Mouse (Mus musculus) lung, postnatal 0 days (tissue): ENCODE measurements around the gene Atp5g1. TPM values are rescaled to one million over a fixed set of nuclear protein-coding genes. Genes with fewer than 3 reads are reported as not detected.

Experiments
- ATAC-seq: fragments of 200-750 bp; cut with Nextera tagmentation; 2 replicates; pipeline ENCODE4 v1.8.0; 2017; ENCODE audit warnings: moderate library complexity
- DNase-seq: peaks from one replicate; pipeline ENCODE4 v3.0.0-alpha.2; 2016; ENCODE audit warnings: low spot score
- H3K27ac ChIP-seq: fragments of 300-500 bp; sonication (generic); 2 replicates; pipeline ENCODE4 v1.5.1; 2014; ENCODE audit warnings: antibody characterized with exemption, mild to moderate bottlenecking, low read length, mixed read lengths
- H3K27me3 ChIP-seq: fragments of 300-500 bp; sonication (generic); replicated peaks from 2 replicates; pipeline ENCODE4 v1.6.1; 2014; ENCODE audit warnings: low read length, mixed read lengths; ENCODE audit not compliant: insufficient read depth
- H3K36me3 ChIP-seq: fragments of 300-500 bp; sonication (generic); 2 replicates; pipeline ENCODE4 v1.6.1; 2014; ENCODE audit warnings: low read length, mixed read lengths; ENCODE audit not compliant: insufficient read depth
- H3K4me1 ChIP-seq: fragments of 300-500 bp; sonication (generic); 2 replicates; pipeline ENCODE4 v1.6.1; 2014; ENCODE audit warnings: antibody characterized with exemption, low read depth, low read length, mixed read lengths; ENCODE audit not compliant: insufficient read depth
- H3K4me2 ChIP-seq: fragments of 300-500 bp; sonication (generic); replicated peaks from 2 replicates; pipeline ENCODE4 v1.6.1; 2014; ENCODE audit warnings: low read depth, mild to moderate bottlenecking, low read length, moderate library complexity, mixed read lengths
- H3K4me3 ChIP-seq: fragments of 300-500 bp; sonication (generic); 2 replicates; pipeline ENCODE4 v1.5.1; 2014; ENCODE audit warnings: low read depth, low read length
- H3K9ac ChIP-seq: fragments of 300-500 bp; sonication (generic); replicated peaks from 2 replicates; pipeline ENCODE4 v1.6.1; 2014; ENCODE audit warnings: low read depth, mild to moderate bottlenecking
- H3K9me3 ChIP-seq: fragments of 300-500 bp; sonication (generic); 2 replicates; pipeline ENCODE4 v1.6.1; 2016; ENCODE audit warnings: low read length, mixed read lengths
- CTCF ChIP-seq: IDR thresholded peaks from 2 replicates; pipeline ENCODE4 v1.5.1; 2016; ENCODE audit warnings: antibody characterized with exemption, mild to moderate bottlenecking
- EP300 ChIP-seq: IDR thresholded peaks from 2 replicates; pipeline ENCODE4 v1.6.1; 2016; ENCODE audit warnings: antibody characterized with exemption, mild to moderate bottlenecking, control low read depth
- WGBS: fragments of 180-500 bp; shearing (Covaris S2); extraction: QIAGEN DNeasy Blood & Tissue Kit; methylation state at CpG from one replicate; pipeline ENCODE4 v1.1.7; 2014; 5-methylcytosine and 5-hydroxymethylcytosine counted together
- polyA plus RNA-seq: library from polyadenylated mRNA; unstranded; fragments of >200 nt; fragmentation: Nextera tagmentation; extraction: Ambion mirVana; gene quantifications from 2 replicates; pipeline ENCODE4 v1.2.1, GENCODE M21; 2015

Gene Atp5g1
- polyA plus RNA-seq, 1 experiment from 2014 or later: 382 TPM

DNA sequence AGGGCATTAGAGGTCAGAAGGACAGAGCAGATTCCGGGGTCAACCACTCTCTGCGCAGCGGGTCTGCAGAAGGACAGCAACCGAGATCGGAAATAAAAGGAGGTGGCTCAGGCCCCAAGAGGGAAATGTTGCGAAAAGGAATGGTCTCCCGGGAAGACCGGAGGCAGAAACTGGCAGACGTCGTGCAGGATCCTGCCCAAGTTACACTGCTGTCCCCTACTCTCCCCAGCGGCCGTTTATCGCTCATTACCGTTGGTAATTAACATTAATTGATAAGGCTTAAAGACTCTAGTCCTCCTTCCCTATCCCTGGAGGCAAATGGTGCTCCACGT, 327 bp downstream of the Atp5g1 start:
- Histone ChIP-seq H3K4me1 (peaks cover 13% of the 10 kb centered on the region; the same call in 1 of the 2 replicates), H3K9ac (peak overlapping the region; percentile 63), H3K9me3 (no peaks in the 10 kb centered on the region), H3K4me2 (peak overlapping the region; percentile 89), H3K36me3 (no peaks in the 10 kb centered on the region; the same call in 1 of the 2 replicates), H3K27ac (peak overlapping the region; percentile 81), H3K27me3 (no peaks in the 10 kb centered on the region), H3K4me3 (peak overlapping the region; percentile 60)
- no peak for ATAC-seq
- 3% methylated on average over 15 of the region's 15 CpGs for WGBS
- no peak for TF ChIP-seq EP300
- TF ChIP-seq CTCF: no peak
- DNase-seq: peak; percentile 17

DNA sequence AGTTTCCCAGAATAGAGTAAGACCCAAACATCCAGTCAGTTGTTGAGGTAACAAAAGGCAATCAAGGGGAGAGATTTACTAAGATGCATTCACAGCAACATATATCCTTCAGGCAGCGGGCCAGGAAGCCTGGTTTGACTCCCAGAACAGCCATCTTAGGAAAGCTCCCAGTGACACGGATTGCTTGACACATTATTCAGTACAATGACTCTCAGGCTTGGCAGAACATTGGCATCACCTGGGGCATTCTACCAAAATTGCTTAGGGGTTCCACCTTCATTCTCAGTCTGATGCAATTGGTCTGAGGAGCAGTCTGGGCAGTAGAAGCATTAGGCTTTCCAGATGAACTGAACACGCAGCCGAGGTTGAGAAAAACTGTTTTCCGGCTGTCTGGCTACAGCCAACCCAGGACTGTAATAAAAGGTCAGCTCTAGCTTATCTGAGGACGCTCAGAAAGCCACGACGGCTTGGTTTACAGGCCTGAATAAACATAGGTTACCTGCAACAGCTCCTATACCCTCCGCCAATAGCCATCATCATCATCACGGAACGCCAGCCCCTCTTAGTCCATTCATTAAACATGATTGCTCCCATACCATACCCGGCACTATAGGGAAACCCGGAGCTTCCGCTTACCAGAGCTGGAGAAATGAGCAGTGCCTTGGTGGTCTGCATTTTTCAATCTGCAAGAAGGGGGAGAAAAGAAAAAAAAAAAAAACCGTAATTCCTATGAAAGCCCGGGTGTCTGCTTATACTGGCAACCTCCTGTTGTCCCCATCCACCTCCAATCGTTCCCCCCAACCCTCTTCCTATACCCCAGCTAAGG, 906 bp downstream of the Atp5g1 start:
- 10% methylated on average over 17 of the region's 17 CpGs for WGBS
- peak overlapping the region; percentile 60 for H3K4me3 ChIP-seq
- ATAC-seq: no peak
- peak overlapping the region; percentile 89 for H3K4me2 ChIP-seq
- TF ChIP-seq CTCF (no peak), EP300 (no peak)
- H3K9ac ChIP-seq: peak overlapping the region; percentile 63
- no peak for DNase-seq
- H3K27ac ChIP-seq: peak overlapping the region; percentile 81
- no peaks in the 10 kb centered on the region for H3K9me3 ChIP-seq
- no peaks in the 10 kb centered on the region; the same call in 1 of the 2 replicates for H3K36me3 ChIP-seq
- peaks cover 13% of the 10 kb centered on the region; the same call in 1 of the 2 replicates for H3K4me1 ChIP-seq
- no peaks in the 10 kb centered on the region for H3K27me3 ChIP-seq

DNA sequence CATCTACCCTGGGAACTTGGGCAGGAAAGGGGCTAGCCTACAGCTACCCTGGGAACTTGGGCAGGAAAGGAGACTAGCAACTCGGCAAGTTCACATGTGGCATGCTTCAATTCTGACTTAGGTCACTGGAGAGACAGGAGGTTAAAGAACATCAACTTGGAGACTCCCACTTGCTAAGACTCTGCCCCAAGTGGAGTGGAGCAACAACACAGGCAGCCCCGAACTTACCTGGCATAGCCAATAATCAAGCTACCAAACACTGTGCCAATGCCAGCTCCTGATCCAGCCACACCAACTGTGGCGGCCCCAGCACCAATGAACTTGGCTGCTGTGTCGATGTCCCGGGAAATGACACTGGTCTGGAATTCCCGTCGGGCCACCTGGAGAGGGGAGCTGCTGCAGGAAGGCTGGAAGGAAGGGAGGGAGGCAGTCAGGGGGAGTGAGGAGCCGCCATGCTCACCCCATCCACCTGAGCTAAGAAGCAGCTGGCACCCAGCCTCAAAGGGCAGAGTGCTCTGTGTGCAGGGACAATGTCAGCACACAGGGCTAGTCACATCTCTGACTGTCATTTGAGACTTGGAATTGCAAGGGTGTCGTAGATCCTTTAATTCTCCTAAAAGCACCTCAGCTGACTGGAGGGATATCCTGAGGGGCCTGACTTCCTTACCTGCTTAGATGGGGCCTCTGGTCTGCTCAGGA, 2.0 kb downstream of the Atp5g1 start:
- Histone ChIP-seq H3K36me3 (no peaks in the 10 kb centered on the region; the same call in 1 of the 2 replicates), H3K9me3 (no peaks in the 10 kb centered on the region), H3K4me3 (no peak overlapping the region), H3K27me3 (no peaks in the 10 kb centered on the region), H3K4me2 (no peak overlapping the region), H3K27ac (no peak overlapping the region), H3K4me1 (peaks cover 13% of the 10 kb centered on the region; the same call in 1 of the 2 replicates), H3K9ac (no peak overlapping the region)
- no peak for DNase-seq
- 83% methylated on average over 7 of the region's 9 CpGs for WGBS
- TF ChIP-seq CTCF (no peak), EP300 (no peak)
- ATAC-seq: no peak

DNA sequence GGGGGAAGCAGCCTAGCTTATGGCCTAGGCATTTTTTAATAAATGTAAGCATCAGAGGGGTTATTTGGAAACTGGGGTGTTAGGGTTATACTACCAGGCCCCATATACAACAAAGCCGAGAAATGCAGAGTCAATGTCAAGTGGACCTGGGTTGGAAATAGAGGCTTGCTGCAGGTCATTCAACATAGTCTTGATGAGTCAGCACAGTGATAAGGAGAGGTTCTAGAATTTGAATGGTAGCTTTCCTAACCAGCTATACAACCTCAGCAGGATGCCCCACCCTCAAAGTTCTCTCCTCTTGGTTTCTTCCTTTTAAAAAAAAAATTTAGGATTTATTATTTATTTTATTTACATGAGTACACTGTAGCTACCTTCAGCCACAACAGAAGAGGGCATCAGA, 4.5 kb downstream of the Atp5g1 start:
- no peak overlapping the region for H3K9ac ChIP-seq
- TF ChIP-seq CTCF (no peak), EP300 (no peak)
- H3K27ac ChIP-seq: no peak overlapping the region
- DNase-seq (no peak), ATAC-seq (no peak)
- H3K9me3 ChIP-seq: no peaks in the 10 kb centered on the region
- H3K4me3 ChIP-seq: no peak overlapping the region
- H3K4me2 ChIP-seq: no peak overlapping the region
- 84% methylated on average over 1 of the region's 1 CpGs for whole genome bisulfite sequencing
- no peaks in the 10 kb centered on the region for H3K27me3 ChIP-seq
- H3K36me3 ChIP-seq: no peaks in the 10 kb centered on the region; the same call in 1 of the 2 replicates
- peaks cover 8% of the 10 kb centered on the region; the same call in 1 of the 2 replicates for H3K4me1 ChIP-seq

DNA sequence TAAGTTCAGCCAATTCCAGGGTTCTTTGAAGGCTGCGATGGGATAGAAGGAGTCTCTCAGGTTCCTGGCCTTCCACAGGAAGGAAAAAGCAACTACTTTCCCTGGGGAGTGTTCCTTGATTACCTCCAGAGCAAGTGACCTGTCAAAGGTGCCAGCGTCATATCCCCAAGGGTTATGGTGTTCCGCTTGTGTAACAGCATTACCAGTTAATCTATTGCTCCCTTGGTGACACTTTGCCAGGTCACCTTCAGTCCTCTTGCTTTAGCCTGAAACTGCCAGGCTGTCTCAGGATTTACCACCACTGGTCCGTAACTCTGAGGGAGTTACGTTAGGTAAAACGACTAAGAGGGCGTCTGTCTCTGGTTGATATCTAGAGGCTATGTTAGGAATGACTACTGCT, 5.1 kb downstream of the Atp5g1 start:
- H3K27ac ChIP-seq: no peak overlapping the region
- TF ChIP-seq EP300 (no peak), CTCF (no peak)
- 92% methylated on average over 7 of the region's 7 CpGs for WGBS
- H3K4me2 ChIP-seq: no peak overlapping the region
- peaks cover 8% of the 10 kb centered on the region; the same call in 1 of the 2 replicates for H3K4me1 ChIP-seq
- ATAC-seq (no peak), DNase-seq (no peak)
- no peaks in the 10 kb centered on the region for H3K27me3 ChIP-seq
- no peaks in the 10 kb centered on the region; the same call in 1 of the 2 replicates for H3K36me3 ChIP-seq
- H3K9me3 ChIP-seq: no peaks in the 10 kb centered on the region
- no peak overlapping the region for H3K9ac ChIP-seq
- H3K4me3 ChIP-seq: no peak overlapping the region

DNA sequence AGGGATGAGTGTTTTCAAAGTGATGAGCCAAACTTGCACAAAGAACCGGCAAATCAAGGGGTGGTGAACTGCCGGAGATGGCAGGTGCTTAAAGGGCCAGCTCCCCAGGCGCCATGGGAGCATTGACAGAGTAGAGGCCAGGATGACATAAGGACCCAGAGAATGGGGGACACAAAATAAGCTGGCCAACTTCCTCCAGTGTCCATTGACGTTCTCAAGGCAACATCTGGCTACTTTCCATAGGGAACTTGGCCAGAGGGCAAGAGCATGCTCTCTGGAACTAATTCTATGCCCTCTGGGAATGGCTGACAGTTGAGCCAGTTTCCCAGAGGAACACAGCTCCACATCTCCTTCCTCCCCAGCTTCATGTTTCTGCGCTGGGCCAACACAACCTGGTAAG, 7.2 kb downstream of the Atp5g1 start:
- Histone ChIP-seq H3K27ac (no peak overlapping the region), H3K9ac (no peak overlapping the region), H3K27me3 (no peaks in the 10 kb centered on the region), H3K4me2 (no peak overlapping the region), H3K36me3 (no peaks in the 10 kb centered on the region; the same call in 1 of the 2 replicates), H3K4me1 (peaks cover 6% of the 10 kb centered on the region; the same call in 1 of the 2 replicates), H3K4me3 (no peak overlapping the region), H3K9me3 (no peaks in the 10 kb centered on the region)
- WGBS: 70% methylated on average over 5 of the region's 5 CpGs
- TF ChIP-seq EP300 (no peak), CTCF (no peak)
- no peak for DNase-seq
- no peak for ATAC-seq
